Mouse (Mus musculus) testis, postnatal 14 days (tissue): ENCODE data around the gene Angptl2.

Experiments used
- DNase-seq: peaks from one replicate; pipeline ENCODE4 v3.0.0; 2021; ENCODE audit warnings: low spot score

Gene Angptl2

DNA sequence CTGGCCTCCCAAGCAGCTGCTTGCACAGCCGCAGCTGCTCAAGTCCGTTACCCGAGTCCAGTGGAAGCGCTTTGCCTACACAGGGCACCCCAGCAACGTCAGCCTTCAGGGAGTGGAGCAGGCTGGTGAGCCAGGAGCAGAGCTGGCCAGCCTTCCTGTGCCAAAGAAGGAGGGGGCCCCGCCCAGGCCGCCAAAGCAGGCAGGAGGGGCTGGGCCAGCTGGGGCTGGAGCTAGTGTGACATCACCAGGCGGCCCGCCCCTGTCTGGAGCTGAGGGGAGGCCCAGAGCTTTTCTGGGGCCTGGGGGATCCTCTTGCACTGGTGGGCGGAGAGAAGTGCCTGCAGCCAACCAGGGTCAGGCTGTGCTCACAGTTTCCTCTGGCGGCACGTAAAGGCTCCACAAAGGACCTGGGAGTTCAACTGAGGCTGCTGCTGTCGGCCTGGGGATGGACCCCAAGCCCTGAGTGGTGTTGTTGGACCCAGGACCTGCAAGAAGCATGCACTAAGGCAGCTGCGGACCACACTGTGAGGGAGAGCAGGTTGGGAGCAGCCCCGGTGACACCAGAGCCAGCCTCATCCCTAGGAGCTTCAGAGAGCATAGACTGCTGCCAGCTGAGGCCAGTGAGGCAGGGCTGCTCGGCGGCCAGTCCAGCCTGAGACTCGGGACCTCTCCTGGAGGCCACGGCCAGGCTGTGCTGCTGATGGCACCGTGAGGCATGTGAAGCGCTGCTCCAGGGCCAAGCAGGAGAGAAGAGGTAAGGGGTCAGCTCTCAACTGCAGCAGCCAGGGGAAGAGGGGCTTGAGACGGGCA lies at the start of gene Angptl2:
Gene Angptl2 (plus strand): TSS at position 370 of the 810 bp plus-strand sequence.
- DNase-seq = peak; percentile 80

DNA sequence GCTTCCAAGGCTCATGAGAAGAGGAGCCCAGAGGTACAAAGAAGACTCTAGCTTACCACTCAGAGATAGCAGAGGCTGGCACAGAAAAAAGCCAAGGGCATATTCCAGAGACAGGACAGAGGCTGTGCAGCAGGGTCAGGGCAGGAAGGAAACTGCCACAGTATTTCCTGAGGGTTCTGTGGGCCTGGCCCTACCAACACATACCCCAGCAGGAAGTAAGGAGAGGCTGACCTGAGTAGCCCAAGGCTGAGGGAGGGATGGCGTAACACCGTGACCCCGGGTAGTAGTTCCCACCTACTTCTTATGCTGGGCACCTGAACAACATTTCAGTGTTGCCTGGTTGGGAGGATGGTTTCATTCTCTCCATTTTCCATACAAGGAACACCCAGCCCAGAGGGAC lies 48.8 kb upstream of the Angptl2 start:
- no peak for DNase-seq

DNA sequence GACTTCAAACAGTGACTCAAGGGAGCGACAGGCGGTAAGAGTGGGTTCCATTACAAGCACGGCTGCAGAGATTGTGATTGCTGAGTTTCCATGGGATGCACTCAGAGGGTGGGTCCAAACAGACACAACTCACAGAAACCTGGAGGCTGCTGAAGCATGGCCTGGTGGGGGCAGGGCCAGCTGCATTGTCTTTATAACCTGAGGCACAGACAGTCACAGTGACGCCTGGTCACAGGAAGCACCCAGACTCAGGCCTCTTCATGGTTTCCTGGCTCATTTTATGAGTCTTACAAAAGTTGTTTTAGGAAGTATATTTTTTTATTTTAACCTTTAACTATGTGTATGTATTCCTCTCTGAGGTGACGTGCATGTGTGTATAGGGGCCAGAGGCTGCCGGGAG lies 46.4 kb upstream of the Angptl2 start:
- no peak for DNase-seq

DNA sequence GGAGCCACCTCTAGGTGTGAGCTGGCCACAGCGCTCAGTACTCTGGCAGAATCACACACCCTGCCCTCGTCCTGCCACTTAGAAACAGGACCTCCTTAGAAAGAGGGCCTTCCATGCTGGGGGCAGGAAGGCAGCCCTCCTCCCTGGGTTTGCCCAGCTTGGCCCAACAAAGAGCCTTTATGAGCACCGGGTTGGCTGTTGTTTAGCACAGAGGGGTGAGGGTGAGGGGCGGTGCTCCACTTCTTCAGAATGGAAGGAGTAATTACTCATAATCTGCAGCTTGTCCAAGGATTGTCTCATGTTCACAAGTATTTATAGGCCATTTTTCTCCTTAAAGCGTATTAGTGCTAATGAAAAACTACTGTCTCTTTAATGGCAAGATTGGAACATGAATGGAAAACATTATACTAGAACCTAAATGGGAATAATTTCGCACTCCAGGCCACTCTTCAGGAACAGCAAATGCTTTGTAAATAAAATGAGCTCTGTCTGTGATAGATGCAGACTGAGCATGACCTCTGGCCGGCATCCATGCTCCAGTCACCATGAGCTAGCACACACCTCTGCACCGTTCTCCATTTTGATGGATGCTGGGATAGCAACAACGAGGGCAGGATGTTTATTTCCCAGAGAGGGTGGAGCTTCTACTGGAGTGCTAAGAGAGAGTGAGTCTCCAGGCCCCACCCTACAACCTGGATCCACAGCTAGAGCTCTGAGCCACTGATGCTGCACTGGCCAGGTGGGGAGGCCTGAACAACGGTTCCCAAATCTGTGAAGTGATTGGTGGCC lies 44.9 kb upstream of the Angptl2 start:
- DNase-seq = no peak

DNA sequence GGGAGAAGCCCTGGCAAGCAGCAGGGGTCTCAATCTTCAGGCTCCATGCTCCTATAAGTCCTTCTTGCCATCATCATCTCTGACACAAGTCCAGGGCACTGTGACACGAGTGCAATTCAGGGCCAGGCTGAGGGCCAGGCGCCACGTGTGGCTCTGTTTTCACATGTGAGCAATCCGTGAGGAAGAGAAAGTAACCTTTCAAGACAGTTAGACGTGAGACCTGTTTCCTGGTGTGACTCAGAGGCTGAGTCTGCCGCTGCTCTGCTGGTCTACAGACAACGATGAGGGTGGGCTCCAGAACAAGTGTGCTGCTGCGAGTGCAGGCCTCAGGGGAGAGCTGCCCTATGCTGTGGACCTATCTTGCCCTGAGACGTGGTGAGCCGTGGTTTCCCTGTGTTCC lies 42.7 kb upstream of the Angptl2 start:
- no peak for DNase-seq

DNA sequence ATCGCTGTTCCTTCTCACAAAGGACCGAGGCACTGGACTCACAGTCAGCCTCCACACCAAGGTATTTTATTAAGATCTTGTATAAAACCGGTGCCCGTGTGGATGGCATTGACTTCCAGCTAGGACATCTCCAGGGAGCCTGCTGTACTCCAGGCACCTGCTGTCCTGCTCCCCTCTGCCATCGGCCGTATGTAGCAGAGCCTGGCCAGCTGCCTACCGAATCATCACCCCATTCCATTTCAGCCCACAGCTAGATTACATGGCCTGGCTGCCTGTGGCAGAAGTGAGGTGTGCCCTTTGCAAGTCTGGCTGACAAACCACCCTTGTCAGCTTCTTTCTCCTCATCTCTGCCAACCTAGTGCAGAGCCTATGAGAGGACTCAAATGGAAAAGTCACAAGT lies 42.2 kb upstream of the Angptl2 start:
- no peak for DNase-seq

DNA sequence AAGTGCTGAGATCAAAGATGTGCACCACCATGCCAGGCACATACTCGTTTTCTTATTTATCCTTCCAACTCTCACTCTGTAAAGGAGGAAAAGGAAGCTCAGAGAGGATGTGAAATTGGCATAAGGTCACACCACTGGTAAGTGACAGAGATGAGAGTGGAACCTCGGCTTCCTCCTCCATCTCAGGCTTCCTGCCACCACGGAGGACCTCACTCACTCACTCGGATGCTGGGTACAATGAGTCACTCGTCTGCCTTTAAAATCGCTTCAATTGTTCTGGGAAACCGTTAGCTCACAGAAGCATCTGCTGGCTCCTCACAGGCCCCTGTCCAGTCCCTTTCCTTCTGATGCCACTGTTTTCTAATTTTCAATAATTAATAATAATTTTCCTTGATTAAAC lies 39.4 kb upstream of the Angptl2 start:
- DNase-seq = no peak

DNA sequence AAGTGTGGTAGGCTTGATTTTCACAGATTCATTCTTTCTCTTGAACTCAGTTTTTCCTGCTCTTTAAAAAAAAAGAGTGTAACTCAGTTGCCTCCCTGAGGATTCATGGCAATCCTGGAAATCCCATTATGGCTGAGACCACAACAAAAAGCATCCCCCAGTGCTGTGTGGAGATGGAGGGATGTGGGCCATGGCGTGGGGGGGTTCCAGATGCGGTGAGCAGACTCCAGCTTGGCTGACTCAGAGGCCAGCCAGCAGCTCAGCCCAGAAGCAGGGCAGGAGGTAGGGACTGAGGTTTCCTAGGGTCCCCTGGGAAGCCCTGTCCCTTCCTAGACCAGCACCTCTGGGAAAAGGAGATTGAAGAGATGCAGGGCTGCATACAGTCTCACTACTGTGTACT lies 38.9 kb upstream of the Angptl2 start:
- DNase-seq = no peak

DNA sequence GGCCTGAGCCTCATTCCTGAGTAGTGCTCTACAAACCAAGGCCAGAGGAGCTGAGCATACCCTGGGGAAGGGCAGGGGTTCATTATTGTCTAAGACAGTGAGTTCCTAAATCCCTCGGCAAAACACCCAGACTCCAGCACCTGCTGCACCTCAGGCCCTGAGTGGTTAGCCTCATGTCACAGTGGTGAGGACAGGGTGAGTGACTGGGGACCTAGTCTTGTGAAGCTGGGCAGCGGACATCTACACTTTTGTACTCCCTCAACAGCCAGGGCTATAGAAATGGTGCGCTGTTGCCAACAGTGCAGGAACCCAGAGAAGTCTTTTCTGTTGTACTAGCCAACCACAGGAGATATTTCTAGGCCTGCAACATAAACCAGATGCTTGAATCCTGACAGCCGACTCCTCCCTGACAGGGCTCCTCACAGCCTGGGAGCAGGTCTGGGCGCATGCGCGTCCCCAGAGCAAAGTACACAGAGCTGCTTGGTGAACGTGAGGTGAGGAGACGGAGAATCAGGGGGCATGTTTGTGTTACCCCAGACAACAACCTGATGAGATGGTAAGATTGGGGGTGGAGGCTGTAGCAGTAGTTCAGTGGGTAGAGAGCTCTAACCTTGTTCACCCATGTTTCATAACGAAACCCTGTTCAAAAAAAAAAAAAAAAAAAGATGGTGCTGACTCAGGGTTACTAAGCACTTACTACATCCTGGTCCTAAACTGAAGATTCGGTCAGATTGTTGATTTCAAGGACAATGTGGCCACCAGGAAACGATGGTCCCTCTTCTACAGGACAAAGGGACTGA lies 38.2 kb upstream of the Angptl2 start:
- no peak for DNase-seq

DNA sequence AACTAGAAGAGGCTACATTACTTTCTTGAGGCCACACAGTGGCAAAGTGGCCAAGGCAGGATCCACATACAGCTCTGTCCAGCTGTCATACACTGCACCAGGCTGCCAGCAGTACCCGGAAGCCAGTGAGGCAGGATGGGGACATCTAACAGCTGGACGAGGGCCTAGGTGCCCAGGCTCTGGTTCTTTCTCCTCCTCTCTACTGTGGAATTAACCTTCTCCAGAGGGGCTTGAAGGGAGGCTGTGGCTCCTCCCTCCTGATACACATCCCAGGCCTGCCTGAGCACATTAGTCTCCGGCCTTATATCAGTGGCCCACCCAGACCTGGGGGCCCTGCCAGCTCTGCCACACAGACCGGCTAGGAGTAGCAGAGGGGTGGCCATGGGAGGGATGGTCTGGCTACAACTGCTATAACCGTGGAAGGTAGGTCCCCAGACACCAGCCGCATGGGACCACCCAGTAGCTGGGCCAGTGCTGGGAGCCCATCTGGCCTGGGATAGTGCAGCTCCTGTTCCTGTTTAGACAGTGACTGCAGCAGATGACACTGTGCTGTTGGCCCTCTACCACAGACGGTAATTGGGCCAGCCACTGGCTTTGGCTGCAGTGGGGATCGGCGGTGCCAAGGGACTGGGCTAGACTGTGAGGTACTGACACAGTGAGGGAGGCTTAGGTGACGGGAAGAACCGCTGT lies 37.5 kb upstream of the Angptl2 start:
- no peak for DNase-seq

DNA sequence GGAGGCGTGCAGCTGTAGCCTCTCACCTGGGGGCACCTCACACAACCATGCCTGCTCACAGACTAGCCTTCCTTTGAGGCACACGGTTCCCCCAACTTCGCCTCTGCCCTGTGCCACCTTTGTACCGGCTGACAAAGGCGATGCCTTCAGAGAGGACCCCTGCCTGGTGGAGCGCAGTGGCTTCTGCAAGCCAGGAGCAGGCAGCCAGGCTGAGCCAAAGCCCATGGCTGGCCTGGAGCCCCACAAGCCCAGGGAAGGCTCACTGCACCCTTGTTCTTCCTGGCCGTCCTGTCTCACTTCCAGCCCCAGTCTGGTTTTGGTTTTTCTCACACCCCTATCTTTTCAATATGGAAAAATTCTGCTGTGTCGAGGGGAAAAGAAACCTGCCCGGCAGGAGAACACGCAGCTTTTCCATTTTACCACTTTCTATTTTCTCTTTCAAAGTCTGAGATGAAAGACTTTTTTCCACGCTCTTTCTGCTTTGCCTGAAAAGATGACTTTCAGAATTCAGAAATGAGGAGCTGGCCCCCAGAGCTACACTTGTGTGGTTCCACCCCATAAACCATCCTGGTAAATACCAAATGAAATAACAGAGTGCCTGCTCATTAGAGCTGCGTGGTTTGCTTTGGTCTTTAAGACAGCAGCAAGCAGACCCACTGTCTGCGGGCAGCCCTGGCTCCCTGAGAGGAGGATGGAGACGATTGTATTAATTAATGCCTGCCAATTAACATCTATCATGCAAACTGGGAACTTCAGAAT lies 36.5 kb upstream of the Angptl2 start:
- no peak for DNase-seq

DNA sequence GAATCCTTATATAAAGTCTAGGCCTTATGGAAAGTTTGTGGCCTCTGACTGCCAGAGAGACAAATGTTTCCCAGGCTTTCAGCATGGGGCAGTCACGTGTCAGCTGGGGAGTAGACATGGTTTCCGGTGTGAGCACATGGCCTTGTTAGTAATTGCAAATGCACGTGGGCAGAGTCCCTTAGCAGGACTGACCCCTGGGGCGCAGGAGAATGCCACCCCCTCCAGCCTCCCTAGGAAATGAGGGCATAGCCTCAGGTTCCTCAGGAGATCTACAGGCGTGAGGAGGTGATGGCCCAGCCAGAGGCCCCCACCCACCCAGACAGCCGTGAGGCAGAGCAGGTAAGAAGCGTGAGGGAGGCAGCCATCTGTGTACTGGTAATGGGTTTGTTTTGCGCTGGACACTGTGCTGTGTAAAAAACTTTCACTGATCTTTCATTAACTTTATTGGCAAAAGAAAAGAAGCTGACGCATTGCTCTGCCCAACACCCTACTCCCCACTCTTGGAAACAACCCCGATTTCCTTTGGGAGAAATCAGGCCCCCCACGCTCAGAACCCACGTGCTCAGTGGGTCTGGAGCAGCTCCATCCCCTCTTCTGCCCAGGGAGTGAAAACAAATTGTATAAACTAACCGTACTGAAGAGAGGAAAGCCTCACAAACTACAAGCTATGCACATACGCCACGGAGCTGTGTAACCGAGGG lies 35.8 kb upstream of the Angptl2 start:
- no peak for DNase-seq

DNA sequence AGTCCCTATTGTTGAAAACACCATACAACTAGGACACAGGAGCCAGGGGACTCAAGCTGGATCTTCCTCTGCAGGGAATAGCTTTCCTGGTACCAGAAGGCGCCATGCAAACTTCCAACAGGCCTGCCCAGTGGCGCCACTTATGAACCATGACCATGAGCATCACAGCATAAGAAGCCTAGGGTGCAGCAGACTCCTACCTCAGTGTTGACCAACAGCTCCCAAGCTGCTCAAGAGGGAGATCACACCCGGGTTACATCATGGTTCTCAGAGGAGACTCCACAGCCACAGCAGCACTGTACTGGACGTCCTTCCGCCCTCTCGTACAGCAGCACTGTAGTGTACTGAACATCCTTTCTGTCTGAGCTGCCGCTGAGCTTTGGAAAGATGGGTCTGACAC lies 32.5 kb upstream of the Angptl2 start:
- DNase-seq = no peak

DNA sequence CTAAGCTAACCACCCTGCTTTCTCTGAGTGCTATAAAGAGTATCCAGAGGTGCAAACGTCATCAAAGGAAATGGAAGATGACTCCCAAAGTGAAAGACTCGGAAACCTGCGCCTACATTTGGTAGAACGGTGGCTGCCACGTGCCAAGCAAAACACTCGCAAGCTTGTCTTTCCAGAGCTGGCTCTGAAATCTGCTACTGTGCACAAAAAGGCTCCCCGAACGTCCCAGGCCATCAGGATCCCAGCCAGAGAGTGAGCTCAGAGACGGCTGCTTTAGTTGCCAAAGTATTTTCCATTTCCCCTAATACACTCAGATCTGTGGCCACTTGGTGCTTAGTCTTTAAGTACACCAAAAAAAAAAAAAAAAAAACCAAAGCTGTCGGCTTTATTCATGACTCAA lies 31.2 kb upstream of the Angptl2 start:
- DNase-seq = no peak

DNA sequence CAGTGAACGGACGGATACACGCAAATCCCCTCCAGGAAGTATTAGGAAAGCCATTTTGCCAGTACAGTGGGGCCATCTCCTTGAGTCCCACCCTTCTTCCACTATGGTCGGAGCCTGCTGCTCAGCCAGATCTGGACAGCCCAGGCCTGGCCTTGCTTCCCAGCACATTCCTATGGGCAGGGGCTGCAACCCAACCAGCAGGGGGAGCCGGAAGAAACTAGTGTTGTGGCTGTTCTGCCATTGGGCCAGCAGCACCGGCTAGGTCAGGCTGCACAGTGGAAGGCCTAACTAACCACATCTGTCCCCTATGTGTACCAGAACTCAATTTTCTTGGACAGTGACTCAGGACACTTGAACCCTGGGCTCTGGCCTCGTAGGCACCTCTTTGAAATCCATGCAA lies 30.6 kb upstream of the Angptl2 start:
- DNase-seq = no peak

DNA sequence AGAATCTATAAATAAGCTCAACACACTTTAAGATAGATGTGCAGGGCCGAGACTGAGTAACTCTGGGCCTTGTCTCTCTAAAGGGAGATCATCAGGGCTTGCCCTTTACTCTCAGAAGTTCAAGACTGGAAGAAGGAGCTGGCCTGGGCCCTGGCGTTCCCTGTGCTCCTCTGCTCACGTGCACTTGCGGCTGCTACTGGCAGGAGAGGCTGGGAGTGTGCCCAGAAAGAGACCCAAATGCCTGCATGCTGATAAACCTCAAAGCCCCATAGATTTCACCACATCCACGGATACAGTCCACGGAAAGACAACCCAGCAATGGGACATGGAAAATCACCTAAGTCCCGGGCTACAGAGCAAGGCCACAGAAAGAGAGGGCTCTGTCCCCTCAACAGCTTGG lies 29.4 kb upstream of the Angptl2 start:
- DNase-seq = no peak

DNA sequence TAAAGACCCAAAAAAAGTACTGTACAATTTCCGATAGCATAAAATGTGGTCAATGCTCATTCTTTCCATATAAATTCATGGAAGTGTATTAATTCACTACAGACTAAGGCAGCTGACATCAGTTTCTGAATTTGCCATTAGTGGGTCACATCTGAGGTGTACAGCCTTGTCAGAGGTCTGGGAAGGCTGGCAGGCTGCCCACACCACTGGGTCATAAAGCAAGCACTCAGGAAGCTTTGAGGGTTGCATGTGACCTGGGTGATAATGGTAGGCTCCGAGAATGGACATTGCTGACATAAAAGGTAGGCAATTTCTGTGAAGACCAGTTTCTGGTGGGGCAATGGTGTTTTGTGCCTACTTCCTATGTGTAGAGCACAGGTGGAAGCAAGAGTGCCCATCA lies 28.0 kb upstream of the Angptl2 start:
- no peak for DNase-seq

DNA sequence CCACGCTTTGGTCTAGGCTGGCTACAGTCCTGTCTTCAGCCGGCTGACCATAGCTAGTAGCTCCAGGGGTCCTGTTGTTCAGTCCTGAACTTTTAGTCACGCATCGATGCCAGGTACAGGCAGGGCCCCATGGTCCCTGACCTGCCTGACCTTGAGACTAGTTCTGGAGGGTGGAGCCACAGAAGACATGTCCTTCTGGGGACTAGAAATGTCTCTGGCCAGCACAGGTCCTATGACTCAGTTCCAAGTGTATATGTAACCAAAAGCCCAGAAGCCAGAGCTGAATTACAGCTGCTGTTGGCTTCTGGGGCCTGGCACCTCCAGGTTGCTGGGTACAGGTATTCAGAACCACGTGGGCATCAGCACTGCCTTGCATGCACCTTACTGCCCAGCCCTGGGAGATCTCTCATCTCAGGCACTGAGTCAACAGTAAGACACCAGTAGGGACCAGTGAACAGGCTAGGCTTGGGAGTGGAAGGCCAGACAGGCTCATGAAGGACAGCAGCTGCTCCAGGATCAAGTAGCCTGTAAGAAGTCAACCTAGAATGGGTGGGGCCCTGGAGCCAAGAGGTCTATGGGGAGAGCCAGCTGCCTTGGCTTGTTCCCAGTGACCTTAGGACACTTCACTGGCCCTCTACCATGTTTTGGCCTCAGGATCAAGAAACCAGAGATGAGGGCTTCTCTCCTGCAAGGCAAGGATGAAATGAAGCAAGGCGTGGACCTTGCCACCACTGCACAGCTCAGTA lies 26.8 kb upstream of the Angptl2 start:
- no peak for DNase-seq

DNA sequence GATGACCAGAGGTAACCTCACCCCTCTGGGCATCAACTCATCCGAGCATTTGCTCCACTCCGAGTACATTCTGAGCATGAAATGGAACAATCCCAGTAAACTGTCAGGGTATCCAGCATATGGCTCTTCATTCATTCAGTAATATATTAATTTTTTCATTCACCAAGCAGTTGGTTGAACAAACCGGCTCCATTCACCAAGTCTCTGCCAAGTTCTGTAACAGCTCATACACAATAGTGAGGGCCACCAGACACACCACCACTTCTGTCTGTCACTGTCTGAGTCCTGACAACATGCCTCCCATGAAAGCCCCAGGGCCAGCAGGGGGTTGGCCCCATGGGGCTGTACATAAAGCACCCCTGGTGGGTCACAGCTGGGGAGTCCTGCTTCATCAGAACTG lies 25.9 kb upstream of the Angptl2 start:
- DNase-seq = no peak
